Mouse (Mus musculus) cerebellum, postnatal 4 days (tissue): ENCODE data around the gene Nus1.

Experiments used
- DNase-seq, 2 experiments: peaks; one replicate each; pipeline ENCODE4 v3.0.0; 2022; ENCODE audit warnings: low spot score in 2 of 2, mixed read lengths in 1 of 2

Gene Nus1

DNA sequence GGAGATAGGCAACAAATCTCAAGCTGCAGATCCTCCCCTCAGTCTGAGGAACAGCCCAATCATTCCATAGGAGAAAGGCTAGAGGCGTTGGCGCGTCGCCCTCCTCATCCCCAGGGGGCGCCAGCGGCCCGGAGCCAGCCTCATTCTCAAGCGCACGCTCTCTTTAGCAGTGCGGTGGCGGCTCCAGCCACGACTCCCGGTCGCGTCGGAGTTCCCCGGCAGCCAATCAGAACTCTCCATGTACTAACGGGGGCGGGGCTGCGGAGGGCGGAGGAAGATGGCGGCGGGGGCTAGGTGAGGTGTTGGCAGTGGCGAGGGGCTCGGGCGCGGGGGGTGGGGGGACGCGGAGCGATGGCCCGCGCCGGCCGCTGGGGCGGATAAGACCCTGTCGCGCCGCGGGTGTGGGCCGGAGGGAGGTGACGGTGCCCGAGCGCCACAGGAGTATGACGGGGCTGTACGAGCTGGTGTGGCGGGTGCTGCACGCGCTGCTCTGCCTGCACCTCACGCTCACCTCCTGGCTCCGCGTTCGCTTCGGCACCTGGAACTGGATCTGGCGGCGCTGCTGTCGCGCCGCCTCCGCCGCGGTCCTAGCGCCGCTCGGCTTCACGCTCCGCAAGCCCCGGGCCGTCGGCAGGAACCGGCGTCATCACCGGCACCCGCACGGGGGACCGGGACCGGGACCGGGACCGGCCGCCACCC is at the start of gene Nus1:
TSS of gene Nus1 (plus strand) at position 249 of the 699 bp plus-strand sequence.
- DNase-seq: peak; percentile 98 to 99

GRCm38 (mm10) chr10:52368376-52368775 is 49.0 kb upstream of the Nus1 start:
- DNase-seq: no peak

DNA sequence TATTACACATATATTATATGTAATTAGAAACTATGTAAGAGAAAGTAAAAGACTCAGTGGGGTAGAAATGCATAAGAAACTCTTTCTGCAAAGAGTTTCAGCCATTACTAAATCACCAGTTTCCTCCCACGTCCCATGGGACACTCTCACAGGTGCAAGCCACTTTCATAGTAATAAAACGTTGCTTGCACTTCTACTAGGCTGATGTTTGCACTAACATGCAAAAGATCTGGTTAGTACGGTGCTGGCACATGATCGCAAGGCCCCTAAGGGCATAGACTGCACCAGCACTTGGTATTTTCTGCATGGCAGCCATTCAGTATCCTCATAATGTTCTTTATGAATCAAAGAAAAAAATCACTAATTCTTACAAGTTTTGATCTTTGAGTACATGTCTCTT is 43.5 kb upstream of the Nus1 start:
- DNase-seq: no peak

DNA sequence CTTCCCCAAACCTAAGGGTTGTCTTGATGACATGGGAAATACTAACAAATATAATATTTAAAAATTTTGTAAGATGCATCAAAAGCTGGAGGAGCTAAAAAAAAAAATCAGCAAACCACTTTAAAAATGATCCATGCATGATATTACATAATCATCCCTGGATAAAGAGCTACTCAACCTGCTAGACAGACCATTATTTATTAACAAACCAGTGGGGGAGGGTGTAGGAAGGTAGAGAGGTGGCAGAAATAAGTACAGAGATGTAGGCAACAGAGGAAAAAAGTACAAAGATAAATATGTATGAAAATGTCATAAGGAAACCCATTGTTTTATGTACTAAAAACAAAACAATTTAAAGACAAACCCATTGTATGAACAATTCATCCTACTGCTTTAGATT is 42.7 kb upstream of the Nus1 start:
- no peak for DNase-seq

GRCm38 (mm10) chr10:52376422-52376821 is 40.9 kb upstream of the Nus1 start:
- DNase-seq: no peak

GRCm38 (mm10) chr10:52377813-52378212 is 39.5 kb upstream of the Nus1 start:
- no peak for DNase-seq

- DNase-seq: no peak
Measured at GRCm38 (mm10) chr10:52381321-52381801, 36.0 kb upstream of the Nus1 start.

DNA sequence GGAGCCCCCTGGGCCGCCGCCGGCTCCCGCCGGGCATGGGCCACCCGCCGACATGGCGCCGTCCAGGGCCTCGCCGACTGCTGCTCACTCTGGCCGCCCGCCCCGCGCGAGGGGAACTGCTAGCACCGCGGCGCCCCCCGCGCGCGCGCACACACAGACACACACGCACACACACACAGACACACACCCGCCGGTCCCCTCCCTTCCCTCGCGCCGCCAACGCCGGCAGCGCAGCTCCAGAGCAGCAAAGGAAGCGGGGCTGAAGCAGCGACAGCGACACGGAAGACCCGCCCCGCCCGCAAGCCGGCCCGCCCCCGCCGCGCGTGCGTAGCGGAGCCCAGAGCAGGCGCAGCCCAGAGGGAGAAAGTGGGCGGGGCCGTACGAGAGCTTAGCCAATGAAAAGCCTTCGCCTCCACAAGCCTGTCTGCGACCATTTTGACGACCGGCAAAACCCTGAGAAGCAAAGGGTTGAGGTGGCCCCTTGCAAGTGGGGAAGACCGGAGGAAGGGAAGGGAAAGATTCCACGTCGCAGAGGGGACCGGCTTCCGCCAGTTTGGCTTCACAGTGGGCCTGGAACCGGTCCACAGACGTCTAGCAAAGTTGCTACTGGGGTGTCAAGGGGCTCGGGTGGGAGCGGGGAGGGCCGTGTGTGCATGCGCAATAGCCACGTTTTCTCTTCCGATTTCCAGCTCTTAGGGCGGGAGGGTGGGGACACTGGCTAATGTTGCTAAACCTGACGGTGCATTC is 35.3 kb upstream of the Nus1 start, which contains the start of gene Gopc:
TSS of gene Gopc (minus strand) at position 280 of the 747 bp plus-strand sequence.
- peak; percentile 88 to 96 for DNase-seq

DNA sequence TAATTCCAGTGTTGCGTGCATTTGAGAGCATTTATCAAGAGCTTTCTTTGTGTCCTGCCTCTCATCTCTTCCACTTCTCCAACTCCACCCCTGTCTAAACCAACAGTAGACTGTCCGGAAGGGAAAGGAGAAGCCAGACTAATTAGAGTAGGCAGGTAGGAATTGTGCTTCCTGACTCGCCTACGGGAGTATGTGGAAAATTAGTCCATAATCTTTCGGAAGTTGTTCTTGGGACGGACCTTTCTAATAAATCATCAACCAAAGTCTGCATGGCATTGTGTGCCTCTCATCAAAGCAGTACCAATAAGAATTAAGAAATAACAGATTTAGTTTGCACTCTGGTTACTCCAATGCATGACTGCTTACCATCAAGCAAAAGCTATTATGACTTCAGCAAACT is 34.3 kb upstream of the Nus1 start:
- no peak for DNase-seq

GRCm38 (mm10) chr10:52383522-52383921 is 33.8 kb upstream of the Nus1 start:
- no peak for DNase-seq

DNA sequence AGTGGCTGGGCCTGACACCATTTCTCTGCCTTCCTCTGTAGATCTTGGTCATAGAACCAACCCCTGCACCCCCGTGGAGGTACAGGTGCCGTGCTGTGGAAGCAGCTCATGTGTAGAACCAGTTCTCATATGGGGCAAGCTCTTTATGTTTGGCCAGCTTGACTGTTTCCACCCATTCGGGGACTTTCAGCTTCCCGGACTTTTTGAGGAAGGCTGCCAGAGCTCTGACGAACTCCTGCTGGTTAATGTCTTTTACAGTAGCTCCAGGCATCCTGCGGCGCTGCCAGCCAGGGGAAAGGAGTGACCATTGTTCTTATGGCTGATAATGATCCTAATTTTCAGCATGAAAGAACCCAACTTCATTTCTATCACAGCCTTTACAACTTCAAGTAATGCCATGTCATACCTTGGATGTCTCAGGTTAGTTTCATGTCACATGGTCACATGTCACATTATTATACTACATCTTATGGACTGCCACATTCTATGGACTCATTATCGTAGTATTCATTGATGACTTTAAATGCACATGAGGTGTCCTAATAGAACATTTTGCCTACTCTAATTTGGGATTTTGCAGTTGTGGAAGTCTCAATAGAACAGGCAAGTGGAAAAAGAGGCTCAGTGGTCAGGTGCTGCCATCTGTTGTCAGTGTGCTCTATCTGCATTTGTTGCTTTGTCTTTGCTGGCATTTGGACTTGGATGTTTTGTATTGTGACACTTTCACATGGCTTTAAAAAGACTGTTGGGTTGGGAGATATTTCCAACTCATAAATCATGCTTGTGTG is 32.3 kb upstream of the Nus1 start:
- DNase-seq: peak in 1 of 2 experiments; percentile 34

DNA sequence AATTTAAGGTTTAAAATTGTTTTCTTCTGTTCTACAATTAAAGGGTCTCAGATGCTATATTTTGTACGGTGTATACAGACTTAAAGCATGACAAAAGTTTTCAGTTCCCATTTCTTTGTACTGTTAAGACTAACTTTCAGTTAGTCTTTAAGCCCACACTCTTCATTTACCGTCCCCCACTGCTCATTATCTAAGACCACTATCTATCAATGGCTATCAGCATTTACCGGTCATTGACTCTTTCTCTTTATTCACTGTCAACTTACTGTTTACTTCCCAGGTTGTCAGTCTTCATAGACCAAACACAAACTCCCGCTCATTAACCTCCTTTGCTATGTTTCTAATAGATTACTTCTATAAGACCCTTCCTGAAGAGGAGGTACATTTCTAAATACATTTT is 30.2 kb upstream of the Nus1 start:
- DNase-seq: no peak

DNA sequence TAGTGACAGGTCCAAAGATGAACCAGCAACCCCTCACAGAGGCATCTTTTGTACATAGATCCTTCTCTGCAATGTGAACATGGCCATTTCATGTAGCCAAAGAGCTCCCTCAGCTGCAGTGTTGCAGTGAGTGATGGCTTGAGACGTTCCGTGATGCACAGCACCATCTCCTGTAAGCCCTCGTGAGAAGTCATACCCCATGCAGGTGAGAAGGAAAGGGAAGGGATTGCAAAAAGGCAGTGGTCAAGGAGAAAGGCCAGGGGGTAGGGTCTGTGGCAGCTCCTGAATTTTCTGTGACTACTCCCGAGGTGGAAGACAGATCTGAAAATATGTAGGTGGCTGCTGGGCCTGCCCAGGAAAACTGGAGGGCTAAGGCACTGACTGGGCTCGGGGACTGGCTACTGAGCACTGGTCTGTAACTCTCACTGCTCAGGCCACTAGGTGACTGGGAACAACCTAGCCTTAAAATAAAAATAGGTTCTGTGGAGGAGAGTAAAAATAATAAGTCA is 28.4 kb upstream of the Nus1 start, which contains the start of gene Nepn:
TSS of gene Nepn (plus strand) at position 51 of the 509 bp plus-strand sequence.
- no peak for DNase-seq

DNA sequence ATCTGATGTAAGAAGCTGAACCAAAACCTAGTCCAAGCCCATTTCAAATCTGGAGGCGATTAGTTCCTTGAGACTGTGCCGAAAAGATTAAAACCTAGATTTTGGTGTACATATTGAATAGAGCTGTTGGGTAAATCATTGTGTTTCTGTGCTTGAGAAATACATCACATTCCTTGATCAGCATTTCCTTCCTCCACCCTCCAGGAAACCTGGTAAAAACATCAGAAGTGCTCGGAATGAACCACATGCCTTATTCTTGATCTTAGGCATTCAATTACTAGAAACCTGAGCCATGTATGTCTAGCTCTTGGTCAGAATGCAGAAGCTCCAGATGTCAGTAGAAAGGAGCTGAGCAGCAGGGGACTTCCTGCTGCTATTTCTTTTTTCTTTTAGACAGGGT is 27.9 kb upstream of the Nus1 start:
- DNase-seq: no peak

GRCm38 (mm10) chr10:52391208-52391607 is 26.1 kb upstream of the Nus1 start:
- no peak for DNase-seq

GRCm38 (mm10) chr10:52396647-52397046 is 20.7 kb upstream of the Nus1 start:
- DNase-seq: no peak

- DNase-seq: no peak
Measured at GRCm38 (mm10) chr10:52398715-52399114, 18.6 kb upstream of the Nus1 start.

GRCm38 (mm10) chr10:52399722-52400121 is 17.6 kb upstream of the Nus1 start:
- DNase-seq: no peak

GRCm38 (mm10) chr10:52405160-52405559 is 12.2 kb upstream of the Nus1 start:
- no peak for DNase-seq

DNA sequence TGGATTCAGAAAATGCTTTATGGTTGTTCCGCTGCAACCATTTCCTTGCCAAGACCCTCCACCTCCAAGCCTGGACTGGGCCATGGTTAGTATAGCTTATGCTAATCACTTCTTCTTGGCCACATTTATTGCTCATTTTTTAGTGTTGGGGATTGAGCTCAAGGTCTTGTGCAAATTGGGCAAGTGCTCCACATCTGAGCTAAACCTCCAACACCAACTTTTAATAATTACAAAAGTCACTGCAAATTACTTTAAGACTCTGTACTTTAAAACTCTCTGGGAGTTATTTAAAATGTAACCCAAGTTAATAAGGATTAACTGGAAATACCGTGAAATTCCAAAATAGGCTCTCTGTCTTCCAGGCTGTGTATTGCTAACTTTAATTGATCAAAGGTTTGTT is 9.8 kb upstream of the Nus1 start:
- no peak for DNase-seq

- no peak for DNase-seq
Measured at GRCm38 (mm10) chr10:52415020-52415419, 2.3 kb upstream of the Nus1 start.

DNA sequence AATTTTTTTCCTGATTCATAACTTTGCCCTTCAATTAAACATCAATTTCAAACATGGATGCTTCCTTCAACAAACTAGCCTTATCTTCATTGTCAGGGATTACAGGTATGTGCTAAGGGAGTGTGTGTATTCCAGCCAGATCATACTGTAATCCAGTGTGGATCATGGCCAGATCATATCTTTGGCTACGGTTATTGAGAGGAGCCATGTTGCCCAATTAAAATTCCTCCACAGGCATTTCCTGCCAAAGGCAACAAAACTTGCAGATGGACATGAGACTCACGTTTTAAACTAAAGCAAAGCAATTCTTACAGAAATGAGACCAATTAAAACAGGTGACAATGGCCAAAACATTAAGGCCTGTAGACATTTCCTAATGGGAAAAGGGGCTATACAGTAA is 889 bp upstream of the Nus1 start:
- no peak for DNase-seq
